Mouse (Mus musculus) MEL (cell line): ENCODE measurements around the gene Lce1a1. TPM values are rescaled to one million over a fixed set of nuclear protein-coding genes. Genes with fewer than 3 reads are reported as not detected.

ENCODE experiments used
- DNase-seq: peaks from one replicate; pipeline ENCODE4 v3.0.0; 2011; ENCODE audit warnings: low read depth, low spot score
- H3K27ac ChIP-seq: 2 replicates; pipeline ENCODE4 v1.5.1; 2012; ENCODE audit warnings: low read depth, mild to moderate bottlenecking, control low read depth, low read length, moderate library complexity; ENCODE audit not compliant: control insufficient read depth
- H3K27me3 ChIP-seq, 2 experiments: fragments of 150-350 bp in 1 of 2; sonication (generic) in 1 of 2; 2 replicates each; pipeline ENCODE4 v1.6.1; 2012; ENCODE audit warnings: low read length in 2 of 2, mild to moderate bottlenecking in 2 of 2, improper control_type of control experiment in 1 of 2, moderate library complexity in 1 of 2; ENCODE audit not compliant: insufficient read depth in 2 of 2, control insufficient read depth in 1 of 2
- H3K36me3 ChIP-seq, 2 experiments: 2 replicates each; pipeline ENCODE4 v1.6.1; 2012 to 2014; ENCODE audit warnings: low read length in 2 of 2, improper control_type of control experiment in 1 of 2, inconsistent platforms in 1 of 2, mild to moderate bottlenecking in 1 of 2; ENCODE audit not compliant: insufficient read depth in 2 of 2, control insufficient read depth in 1 of 2
- H3K4me1 ChIP-seq, 2 experiments: fragments of 150-350 bp in 1 of 2; sonication (generic) in 1 of 2; 2 replicates each; pipeline ENCODE4 v1.6.1; 2012; ENCODE audit warnings: low read length in 2 of 2, improper control_type of control experiment in 1 of 2, mild to moderate bottlenecking in 1 of 2; ENCODE audit not compliant: insufficient read depth in 2 of 2, control insufficient read depth in 1 of 2
- H3K4me3 ChIP-seq, 2 experiments: fragments of 150-350 bp in 1 of 2; sonication (generic) in 1 of 2; 2 replicates each; pipeline ENCODE4 v1.5.1; 2012; ENCODE audit warnings: low read depth in 2 of 2, low read length in 2 of 2, mild to moderate bottlenecking in 2 of 2, moderate library complexity in 2 of 2, control low read depth in 1 of 2, improper control_type of control experiment in 1 of 2; ENCODE audit not compliant: control insufficient read depth in 1 of 2, insufficient read depth in 1 of 2
- H3K79me2 ChIP-seq: 2 replicates; pipeline ENCODE4 v1.6.1; 2012; ENCODE audit warnings: mild to moderate bottlenecking, low read length, moderate library complexity; ENCODE audit not compliant: control insufficient read depth, poor library complexity, insufficient read depth
- H3K9ac ChIP-seq: 2 replicates; pipeline ENCODE4 v1.6.1; 2012; ENCODE audit warnings: low read depth, mild to moderate bottlenecking, control low read depth, low read length, moderate library complexity; ENCODE audit not compliant: control insufficient read depth, poor library complexity, severe bottlenecking
- H3K9me3 ChIP-seq: fragments of 150-350 bp; sonication (generic); replicated peaks from 2 replicates; pipeline ENCODE4 v1.6.1; 2012; ENCODE audit warnings: mild to moderate bottlenecking, low read length, improper control_type of control experiment, moderate library complexity; ENCODE audit not compliant: insufficient read depth
- CHD1 ChIP-seq: IDR thresholded peaks from 2 replicates; pipeline ENCODE4 v1.6.1; 2012; ENCODE audit warnings: low read depth, mild to moderate bottlenecking, inconsistent platforms, low read length, improper control_type of control experiment
- CHD2 ChIP-seq: IDR thresholded peaks from 2 replicates; pipeline ENCODE4 v1.6.1; 2011; ENCODE audit warnings: low read length, improper control_type of control experiment
- CTCF ChIP-seq, 3 experiments: IDR thresholded peaks in 2 of 3; conservative IDR thresholded peaks in 1 of 3; 2 replicates each; pipeline ENCODE4 v1.5.1; 2011 to 2012; ENCODE audit warnings: low read length in 3 of 3, low read depth in 2 of 3, mild to moderate bottlenecking in 2 of 3, improper control_type of control experiment in 1 of 3, inconsistent platforms in 1 of 3, mixed read lengths in 1 of 3, moderate library complexity in 1 of 3; ENCODE audit not compliant: control insufficient read depth in 1 of 3, insufficient read depth in 1 of 3, poor library complexity in 1 of 3, severe bottlenecking in 1 of 3
- E2F4 ChIP-seq: IDR thresholded peaks from 2 replicates; pipeline ENCODE4 v1.6.1; 2011; ENCODE audit warnings: low read depth, low read length, improper control_type of control experiment, borderline replicate concordance
- HCFC1 ChIP-seq: IDR thresholded peaks from 2 replicates; pipeline ENCODE4 v1.6.1; 2012; ENCODE audit warnings: low read depth, mild to moderate bottlenecking, inconsistent platforms, low read length, improper control_type of control experiment, moderate library complexity
- JUND ChIP-seq: IDR thresholded peaks from 2 replicates; pipeline ENCODE4 v1.6.1; 2011; ENCODE audit warnings: low read depth, mild to moderate bottlenecking, improper control_type of control experiment, low read length
- MAZ ChIP-seq: IDR thresholded peaks from 2 replicates; pipeline ENCODE4 v1.6.1; 2012; ENCODE audit warnings: low read depth, mild to moderate bottlenecking, inconsistent platforms, low read length, improper control_type of control experiment
- MXI1 ChIP-seq: IDR thresholded peaks from 2 replicates; pipeline ENCODE4 v1.6.1; 2011; ENCODE audit warnings: mild to moderate bottlenecking, low read depth, low read length, improper control_type of control experiment
- MYB ChIP-seq: IDR thresholded peaks from 2 replicates; pipeline ENCODE4 v1.6.1; 2011; ENCODE audit warnings: mild to moderate bottlenecking, low read depth, low read length, improper control_type of control experiment
- MYC ChIP-seq: IDR thresholded peaks from 2 replicates; pipeline ENCODE4 v1.6.1; 2011; ENCODE audit warnings: low read depth, mild to moderate bottlenecking, low read length, improper control_type of control experiment, moderate library complexity
- NRF1 ChIP-seq: IDR thresholded peaks from 2 replicates; pipeline ENCODE4 v1.6.1; 2014; ENCODE audit warnings: low read depth, mild to moderate bottlenecking, inconsistent platforms, low read length, improper control_type of control experiment, moderate library complexity; ENCODE audit not compliant: poor library complexity, insufficient read depth, severe bottlenecking
- POLR2A ChIP-seq, 2 experiments: IDR thresholded peaks; 2 replicates each; pipeline ENCODE4 v1.6.1; 2011 to 2012; ENCODE audit warnings: low read length in 2 of 2, mild to moderate bottlenecking in 2 of 2, control low read depth in 1 of 2, improper control_type of control experiment in 1 of 2, low read depth in 1 of 2, moderate library complexity in 1 of 2; ENCODE audit not compliant: control insufficient read depth in 1 of 2, insufficient read depth in 1 of 2, poor library complexity in 1 of 2
- POLR2AphosphoS2 ChIP-seq: IDR thresholded peaks from 2 replicates; pipeline ENCODE4 v1.6.1; 2011; ENCODE audit warnings: low read length, improper control_type of control experiment
- POLR2AphosphoS5 ChIP-seq: IDR thresholded peaks from 2 replicates; pipeline ENCODE4 v1.6.1; 2012; ENCODE audit warnings: low read depth, borderline replicate concordance, mild to moderate bottlenecking, inconsistent platforms, low read length, moderate library complexity, mixed read lengths
- RCOR1 ChIP-seq: IDR thresholded peaks from 2 replicates; pipeline ENCODE4 v1.6.1; 2012; ENCODE audit warnings: low read depth, mild to moderate bottlenecking, inconsistent platforms, low read length, improper control_type of control experiment
- SIN3A ChIP-seq: IDR thresholded peaks from 2 replicates; pipeline ENCODE4 v1.6.1; 2012; ENCODE audit warnings: low read length, improper control_type of control experiment, inconsistent platforms
- SMC3 ChIP-seq: IDR thresholded peaks from 2 replicates; pipeline ENCODE4 v1.6.1; 2011; ENCODE audit warnings: low read depth, low read length, improper control_type of control experiment
- TCF12 ChIP-seq: IDR thresholded peaks from 2 replicates; pipeline ENCODE4 v1.6.1; 2014; ENCODE audit warnings: low read depth, mild to moderate bottlenecking, inconsistent platforms, low read length, improper control_type of control experiment, moderate library complexity
- USF2 ChIP-seq, 2 experiments: IDR thresholded peaks; 2 replicates each; pipeline ENCODE4 v1.6.1; 2011 to 2012; ENCODE audit warnings: improper control_type of control experiment in 2 of 2, low read length in 2 of 2, borderline replicate concordance in 1 of 2, inconsistent platforms in 1 of 2, low read depth in 1 of 2, mild to moderate bottlenecking in 1 of 2; ENCODE audit not compliant: insufficient read depth in 1 of 2
- ZNF384 ChIP-seq: IDR thresholded peaks from 2 replicates; pipeline ENCODE4 v1.6.1; 2012; ENCODE audit warnings: low read depth, mild to moderate bottlenecking, inconsistent platforms, low read length, improper control_type of control experiment
- polyA plus RNA-seq, 2 experiments: library from polyadenylated mRNA; stranded (reverse) in 1 of 2; unstranded in 1 of 2; fragments of >175 nt in 1 of 2; fragments of >200 nt in 1 of 2; gene quantifications; 2 replicates each; pipeline versions ENCODE4 v1.2.1 to v1.2.4; 2012; ENCODE audit warnings: low replicate concordance in 2 of 2, low read depth in 1 of 2; ENCODE audit not compliant: insufficient read length in 2 of 2, insufficient read depth in 1 of 2, missing spikeins in 1 of 2
- total RNA-seq: library from RNA; depleted of rRNA; stranded (reverse); fragments of 300-350 nt; gene quantifications from 2 replicates; pipeline ENCODE4 v1.2.3, GENCODE M21; 2012

Gene Lce1a1
- total and polyA plus RNA-seq, 3 experiments: not detected

GRCm38 (mm10) chr3:92687110-92687509 lies 39.0 kb upstream of the Lce1a1 start, which contains the start of gene Lce1d:
Gene Lce1d (minus strand): TSS chr3:92687210.
- Histone ChIP-seq H3K36me3 (no peaks in the 10 kb centered on the region), H3K27me3 (no peaks in the 10 kb centered on the region), H3K4me1 (no peaks in the 10 kb centered on the region), H3K79me2 (no peaks in the 10 kb centered on the region), H3K4me3 (no peak within 1 kb of the TSS), H3K9me3 (no peaks in the 10 kb centered on the region), H3K27ac (no peak within 1 kb of the TSS), H3K9ac (no peak within 1 kb of the TSS)
- no peak for TF ChIP-seq CHD1
- TF ChIP-seq SMC3: no peak
- no peak for TF ChIP-seq MXI1
- no peak for TF ChIP-seq USF2 (IDR thresholded peaks at IDR 0.05; ENCODE audit: borderline replicate concordance in 1 of 2, insufficient read depth in 1 of 2, low read depth in 1 of 2, low read length in 2 of 2)
- no peak for TF ChIP-seq MYC
- no peak for TF ChIP-seq HCFC1
- TF ChIP-seq POLR2AphosphoS2: no peak
- no peak for TF ChIP-seq MAZ
- TF ChIP-seq TCF12: no peak
- TF ChIP-seq POLR2A (IDR thresholded peaks at IDR 0.05; ENCODE audit: control insufficient read depth in 1 of 2, insufficient read depth in 1 of 2, low read depth in 1 of 2, low read length in 2 of 2, poor library complexity in 1 of 2): no peak
- no peak for TF ChIP-seq POLR2AphosphoS5
- no peak for DNase-seq

- no peak for DNase-seq
- no peaks in the 10 kb centered on the region for H3K36me3 ChIP-seq
- no peaks in the 10 kb centered on the region for H3K27me3 ChIP-seq
- H3K4me1 ChIP-seq: no peaks in the 10 kb centered on the region
- H3K9ac ChIP-seq: no peak within 1 kb of the TSS
- TF ChIP-seq RCOR1: no peak
- no peak for TF ChIP-seq CHD2
- TF ChIP-seq USF2 (IDR thresholded peaks at IDR 0.05; ENCODE audit: borderline replicate concordance in 1 of 2, insufficient read depth in 1 of 2, low read depth in 1 of 2, low read length in 2 of 2): no peak
- no peak within 1 kb of the TSS for H3K27ac ChIP-seq
- no peak within 1 kb of the TSS for H3K4me3 ChIP-seq
- no peaks in the 10 kb centered on the region for H3K79me2 ChIP-seq
- H3K9me3 ChIP-seq: no peaks in the 10 kb centered on the region
Measured at GRCm38 (mm10) chr3:92678947-92679346, 30.8 kb upstream of the Lce1a1 start, which contains the start of gene Lce1c. Gene Lce1c (plus strand): TSS chr3:92679247.

- no peak within 1 kb of the TSS for H3K27ac ChIP-seq
- no peaks in the 10 kb centered on the region for H3K36me3 ChIP-seq
- no peaks in the 10 kb centered on the region for H3K9me3 ChIP-seq
- no peaks in the 10 kb centered on the region for H3K79me2 ChIP-seq
- no peaks in the 10 kb centered on the region for H3K4me1 ChIP-seq
- TF ChIP-seq JUND: no peak
- TF ChIP-seq ZNF384: no peak
- no peak for TF ChIP-seq SIN3A
- no peak for TF ChIP-seq NRF1
- TF ChIP-seq E2F4: no peak
- TF ChIP-seq MYB: no peak
- TF ChIP-seq MXI1: no peak
- no peak for TF ChIP-seq CTCF (IDR thresholded peaks at IDR 0.05 in 2 of 3, conservative IDR thresholded peaks at IDR 0.05 in 1 of 3; ENCODE audit: control insufficient read depth in 1 of 3, insufficient read depth in 1 of 3, low read depth in 2 of 3, low read length in 3 of 3, poor library complexity in 1 of 3, severe bottlenecking in 1 of 3)
- DNase-seq: no peak
- no peak within 1 kb of the TSS for H3K4me3 ChIP-seq
- H3K9ac ChIP-seq: no peak within 1 kb of the TSS
- no peaks in the 10 kb centered on the region for H3K27me3 ChIP-seq
Measured at GRCm38 (mm10) chr3:92670215-92670614, 22.1 kb upstream of the Lce1a1 start, which contains the start of gene Lce1a2. Gene Lce1a2 (minus strand): TSS chr3:92670315.
